Mouse (Mus musculus) urinary bladder, postnatal 10 days (tissue): ENCODE results near the gene Ryr1.

Experiments used
- DNase-seq: peaks from one replicate; pipeline ENCODE4 v3.0.0; 2022; ENCODE audit warnings: low spot score

Ryr1 gene

DNA sequence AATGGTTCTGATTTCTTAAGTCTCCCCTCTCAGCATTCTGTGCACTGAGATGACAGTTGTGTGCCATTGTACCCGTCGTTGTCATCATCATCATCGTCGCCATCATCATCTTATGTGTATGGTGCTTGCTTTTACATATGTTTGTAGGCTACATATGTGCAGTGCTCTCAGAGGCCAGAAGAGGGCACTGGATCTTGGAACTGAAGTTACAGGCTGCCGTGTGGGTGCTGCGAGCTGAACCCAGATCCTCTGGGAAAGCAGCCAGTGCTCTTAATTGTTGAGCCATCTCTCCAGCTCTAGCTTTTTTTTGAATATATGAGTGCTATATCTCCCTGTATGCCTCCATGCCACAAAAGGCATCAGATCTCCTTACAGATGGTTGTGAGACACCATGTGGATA lies 87.7 kb downstream of the Ryr1 start:
- DNase-seq, result no peak

- DNase-seq, result no peak
These were observed 92.3 kb downstream of the Ryr1 start for GRCm38 (mm10) chr7:29032685-29033084.

- no peak for DNase-seq
These were observed 93.3 kb downstream of the Ryr1 start for GRCm38 (mm10) chr7:29031641-29032040.

GRCm38 (mm10) chr7:29029690-29030656 lies 95.0 kb downstream of the Ryr1 start:
- no peak for DNase-seq

DNA sequence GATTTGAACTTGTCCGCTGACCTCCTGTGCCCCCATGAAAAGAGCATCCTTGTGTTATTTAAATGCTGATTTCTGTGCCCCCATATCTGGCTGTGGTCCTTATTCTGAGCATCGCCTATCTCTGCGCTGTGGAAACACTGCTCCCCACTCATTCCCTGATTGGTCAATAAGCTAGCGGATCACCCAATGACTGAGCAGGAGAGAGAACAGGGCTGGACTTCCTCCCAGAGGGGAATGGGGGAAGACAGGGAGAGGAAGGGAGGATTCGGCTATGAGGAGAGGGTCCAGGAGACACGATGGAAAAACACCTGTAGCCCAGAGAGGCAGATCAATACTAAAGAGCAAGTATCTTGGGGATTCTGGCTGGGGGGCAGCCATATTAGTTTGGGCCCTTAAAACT lies 96.2 kb downstream of the Ryr1 start:
- DNase-seq, result no peak

DNA sequence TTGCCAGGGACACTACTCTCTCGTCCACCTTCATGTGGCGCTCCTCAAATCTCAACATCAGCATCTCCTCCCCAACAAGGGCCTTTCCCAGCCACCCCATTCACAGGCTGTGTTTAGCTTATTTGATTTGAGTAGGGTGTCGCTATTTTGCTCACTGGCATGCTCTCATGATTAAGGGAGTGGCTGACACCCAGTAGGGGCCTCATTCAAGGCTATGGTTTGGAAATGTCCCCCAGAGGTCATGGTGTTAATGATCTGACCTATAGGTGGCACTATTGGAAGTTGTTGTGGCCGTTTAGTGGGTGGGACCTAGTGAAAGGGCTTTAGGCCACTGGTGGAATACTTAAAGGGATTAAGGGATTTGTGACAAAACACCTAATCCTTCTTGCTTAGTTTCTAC lies 98.2 kb downstream of the Ryr1 start:
- DNase-seq, result no peak

DNA sequence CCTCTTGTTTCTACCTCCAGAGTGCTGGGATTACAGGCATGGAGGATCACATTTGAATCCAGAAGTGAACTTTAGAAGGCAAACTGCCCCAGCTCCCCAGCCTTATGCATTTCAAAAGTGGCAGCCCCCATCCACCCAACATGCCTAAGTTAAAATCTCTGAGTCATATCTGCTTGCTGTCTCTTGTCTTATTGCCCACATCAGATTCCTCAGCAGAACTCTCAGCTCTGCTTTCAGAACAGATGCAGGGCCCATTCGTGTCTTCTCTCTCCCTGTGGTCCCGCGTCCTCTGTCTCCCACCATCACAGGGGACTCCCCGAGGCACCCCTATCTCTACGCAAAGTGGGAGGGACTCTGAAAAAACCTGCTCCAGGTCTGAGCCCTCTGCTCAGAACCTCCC lies 98.8 kb downstream of the Ryr1 start:
- no peak for DNase-seq

DNA sequence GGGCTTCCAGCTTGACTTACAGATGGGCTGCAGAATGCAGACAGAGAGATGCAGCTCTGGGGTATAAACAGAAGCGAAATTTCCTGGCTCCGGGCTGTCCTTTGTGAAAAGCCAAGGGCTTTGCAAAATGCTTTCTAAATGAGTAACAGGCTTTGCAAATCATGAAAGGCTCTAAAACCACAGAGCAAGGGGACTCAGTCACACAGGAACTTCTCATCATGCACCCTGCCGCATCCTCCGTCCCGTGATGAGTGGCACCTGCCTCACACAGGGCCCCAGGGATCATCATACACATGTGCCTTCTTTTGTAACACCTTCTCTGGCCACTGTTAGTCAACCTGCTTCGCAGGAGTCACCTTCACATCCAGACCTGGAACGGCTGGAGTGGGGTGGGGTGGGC lies 99.4 kb downstream of the Ryr1 start:
- DNase-seq, result no peak

DNA sequence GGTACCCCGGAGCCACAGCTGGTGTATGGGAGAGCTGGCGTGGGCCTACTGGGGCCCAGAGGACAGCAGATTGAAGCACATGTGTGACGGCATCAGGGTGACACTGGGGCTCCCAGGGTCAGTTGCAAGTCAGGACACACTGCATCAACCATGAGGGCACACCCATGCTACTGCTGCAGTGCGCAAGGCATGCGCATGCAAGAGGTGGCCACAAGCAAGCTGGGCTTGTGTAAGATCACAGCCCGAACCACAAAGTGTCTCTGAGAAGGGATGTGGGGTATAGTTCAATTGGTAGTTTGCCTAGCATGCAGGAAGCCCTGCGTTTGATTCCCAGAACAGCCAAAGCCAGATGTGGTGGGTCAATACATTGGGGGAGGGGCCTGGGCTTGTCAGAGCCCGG lies 101.5 kb downstream of the Ryr1 start:
- no peak for DNase-seq

DNA sequence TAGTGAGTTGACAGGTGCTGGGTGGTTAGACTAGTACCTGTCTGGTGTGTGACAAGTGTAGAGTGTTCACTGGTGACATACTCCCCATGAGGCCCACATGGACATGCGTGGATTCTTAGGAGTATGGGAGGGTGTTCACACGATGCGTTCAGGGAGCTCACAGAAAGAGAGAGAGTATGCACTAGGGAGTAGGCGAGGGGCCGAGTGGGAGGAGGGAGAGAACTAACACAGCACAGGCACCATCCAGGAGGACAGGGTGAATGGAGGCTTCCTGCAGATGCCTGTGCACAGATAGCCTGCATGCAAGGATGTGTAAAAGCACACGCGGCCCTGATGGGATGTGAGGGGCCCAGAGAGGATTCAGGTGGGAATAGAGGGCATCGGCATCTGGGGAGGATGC lies 102.5 kb downstream of the Ryr1 start:
- no peak for DNase-seq

- no peak for DNase-seq
These were observed 105.3 kb downstream of the Ryr1 start for GRCm38 (mm10) chr7:29019447-29020220.

DNA sequence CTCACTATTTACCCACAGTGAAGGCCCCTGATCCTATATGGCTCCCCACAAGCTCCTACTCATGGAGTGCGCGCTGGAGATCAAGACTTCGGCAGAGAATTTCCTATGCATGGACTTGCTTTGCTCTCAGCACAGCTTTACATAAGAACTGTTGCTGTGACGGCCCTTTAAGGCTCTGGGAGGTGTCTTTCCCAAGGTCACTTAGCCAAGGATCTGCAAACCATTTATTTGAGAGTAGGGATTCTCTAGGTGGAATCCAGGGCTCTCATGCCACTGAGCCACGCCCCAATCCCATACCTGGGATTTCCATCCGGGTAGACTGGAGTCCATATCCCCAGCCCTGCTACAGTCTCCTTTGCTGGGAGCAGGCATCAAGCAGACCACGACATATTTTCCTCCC lies 107.8 kb downstream of the Ryr1 start:
- DNase-seq, result no peak

DNA sequence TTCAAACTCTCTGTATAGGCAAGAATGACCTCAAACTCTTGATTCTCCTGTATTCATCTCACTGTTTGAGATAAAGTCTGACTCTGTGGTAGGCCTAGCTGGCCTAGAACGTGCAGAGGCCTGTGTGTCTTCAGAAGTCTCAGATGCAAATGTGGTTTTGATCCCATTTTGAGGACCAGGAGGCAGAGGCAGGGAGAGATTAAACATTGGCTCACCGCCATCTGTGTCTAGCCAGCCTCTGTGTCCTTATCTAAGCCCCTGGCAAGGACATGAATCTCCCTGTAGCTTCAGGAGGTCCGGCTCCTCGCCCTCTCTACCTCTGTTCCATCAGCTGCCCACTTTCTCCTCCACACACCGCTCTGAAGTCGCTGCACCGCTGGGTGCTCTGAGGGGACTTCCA lies 108.5 kb downstream of the Ryr1 start:
- DNase-seq, result no peak

GRCm38 (mm10) chr7:29014984-29015383 lies 110.0 kb downstream of the Ryr1 start:
- DNase-seq, result no peak

DNA sequence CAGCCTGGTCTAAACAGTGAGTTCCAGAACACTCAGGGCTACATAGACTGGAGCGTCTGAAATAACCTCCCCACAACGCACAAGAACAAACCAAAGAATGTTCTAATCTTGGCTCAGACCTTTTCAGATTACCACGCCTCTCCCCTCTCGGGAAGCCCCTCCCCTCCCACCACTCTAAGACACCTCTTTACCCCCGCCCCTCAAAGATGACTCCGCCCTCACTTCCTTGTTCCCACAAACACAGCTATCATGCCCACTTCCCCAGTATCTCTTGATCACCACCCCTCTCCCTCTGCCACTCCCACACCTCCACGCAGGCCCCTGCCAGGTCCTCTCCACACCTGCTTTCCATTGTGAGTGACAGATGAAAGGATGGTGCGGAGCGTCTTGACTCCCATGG lies 116.3 kb downstream of the Ryr1 start:
- DNase-seq, result no peak

- DNase-seq, result no peak
These were observed 116.8 kb downstream of the Ryr1 start for GRCm38 (mm10) chr7:29008171-29008570.

DNA sequence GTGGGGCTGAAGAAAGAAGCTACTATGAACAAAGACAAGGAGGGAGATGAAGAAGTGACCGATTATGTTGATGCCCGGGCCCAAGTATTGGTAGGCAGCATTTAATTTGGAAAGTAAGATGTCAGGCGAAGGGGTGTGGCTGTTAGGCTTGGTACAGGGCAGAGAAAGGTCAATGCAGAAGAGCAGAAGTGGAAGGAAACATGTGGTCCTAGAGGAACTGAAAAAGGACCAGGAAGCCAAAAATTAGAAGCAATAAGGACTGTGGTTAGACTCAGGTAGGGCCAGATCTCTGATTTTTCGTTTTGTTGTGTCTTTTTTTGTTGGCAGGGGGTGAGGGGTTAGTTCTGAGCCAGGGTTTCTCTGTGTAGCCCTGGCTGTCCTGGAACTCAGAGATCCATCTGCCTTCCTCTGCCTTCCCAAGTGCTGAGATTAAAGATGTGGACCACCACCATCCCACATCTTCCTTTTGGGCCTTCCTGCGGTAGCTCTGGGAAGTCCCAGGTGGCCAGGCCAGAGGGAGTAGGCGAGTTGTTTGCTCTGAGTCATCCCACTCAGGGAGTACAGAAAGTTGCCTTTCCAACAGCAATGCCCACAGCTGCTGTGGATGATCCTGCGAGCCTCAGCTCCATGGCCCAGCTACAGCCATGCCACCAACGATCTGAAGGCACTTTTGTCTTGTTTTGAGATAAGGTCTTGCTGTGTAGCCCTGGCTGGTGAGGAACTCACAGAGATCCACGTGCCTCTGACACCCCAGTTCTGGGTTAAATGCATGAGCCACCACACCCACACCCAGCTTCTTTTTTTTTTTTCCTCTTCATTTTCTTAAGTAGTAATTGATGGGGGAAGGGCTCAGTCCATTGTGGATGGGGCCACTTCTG lies 117.5 kb downstream of the Ryr1 start:
- DNase-seq, result no peak

DNA sequence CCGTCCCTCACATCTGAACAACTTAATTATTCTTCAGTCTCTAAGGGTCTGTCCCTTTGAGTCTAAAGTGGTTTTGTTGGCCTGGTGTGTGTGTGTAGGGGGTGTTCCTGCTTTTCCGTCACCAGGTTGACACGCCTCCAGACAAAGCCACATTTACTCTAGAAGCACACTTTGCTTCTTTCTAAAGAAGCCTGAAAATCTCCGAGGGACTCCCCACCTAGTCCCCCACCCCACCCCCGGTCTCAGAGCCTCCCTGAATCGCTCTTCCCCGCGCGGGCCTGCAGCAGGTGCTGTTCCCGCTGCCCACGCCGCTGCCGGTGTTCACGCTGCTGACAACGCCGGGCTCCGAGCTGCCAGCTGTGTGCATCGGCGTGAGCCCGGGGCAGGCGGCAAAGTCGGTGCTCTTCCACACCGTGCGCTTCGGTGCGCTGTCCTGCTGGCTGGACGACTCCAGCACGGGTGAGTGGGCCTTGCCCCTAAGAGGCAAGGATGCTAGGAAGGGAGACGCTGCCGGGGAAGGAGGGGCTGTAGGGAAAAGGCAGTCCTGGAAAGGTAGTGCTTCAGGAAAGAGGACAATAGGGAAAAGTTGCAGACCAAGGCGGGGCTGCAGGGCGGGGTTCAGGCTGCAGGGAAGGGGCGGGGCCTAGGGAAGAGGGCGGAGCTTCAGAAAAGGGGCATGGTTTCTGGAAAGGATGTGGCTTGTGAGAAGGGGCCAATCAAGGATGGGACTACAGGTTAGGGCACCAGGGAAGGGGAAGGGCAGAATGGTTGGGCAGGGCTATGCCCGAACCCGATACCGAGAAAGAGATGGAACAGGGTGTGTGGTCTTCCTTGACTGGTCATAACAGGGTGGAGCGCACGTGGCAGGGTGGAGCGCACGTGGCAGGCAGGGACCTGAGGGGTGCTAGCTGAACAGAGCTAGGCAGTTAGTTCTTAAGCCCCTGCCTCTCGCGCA lies 124.1 kb downstream of the Ryr1 start:
- DNase-seq, result no peak

- no peak for DNase-seq
These were observed 131.6 kb downstream of the Ryr1 start for GRCm38 (mm10) chr7:28993402-28993801.

DNA sequence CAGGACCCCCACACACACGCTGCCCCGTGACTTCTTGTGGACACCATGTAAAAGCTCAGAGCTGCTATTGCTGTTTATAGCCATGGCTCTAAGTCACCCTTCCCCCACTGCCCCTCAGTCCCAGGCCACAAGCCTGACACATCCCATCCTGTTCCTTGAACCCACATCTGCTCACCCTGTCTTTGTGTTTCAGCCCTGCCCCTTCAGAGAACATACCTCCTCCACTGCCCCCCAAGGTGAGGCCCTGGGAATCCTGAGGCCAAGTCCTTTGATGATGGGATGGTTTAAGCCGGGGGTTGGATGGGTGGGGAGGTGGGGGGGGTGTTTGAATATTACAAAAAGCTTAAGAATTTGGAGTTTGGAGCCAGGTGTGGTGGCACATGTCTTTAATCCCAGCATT lies 132.0 kb downstream of the Ryr1 start:
- DNase-seq, result no peak

DNA sequence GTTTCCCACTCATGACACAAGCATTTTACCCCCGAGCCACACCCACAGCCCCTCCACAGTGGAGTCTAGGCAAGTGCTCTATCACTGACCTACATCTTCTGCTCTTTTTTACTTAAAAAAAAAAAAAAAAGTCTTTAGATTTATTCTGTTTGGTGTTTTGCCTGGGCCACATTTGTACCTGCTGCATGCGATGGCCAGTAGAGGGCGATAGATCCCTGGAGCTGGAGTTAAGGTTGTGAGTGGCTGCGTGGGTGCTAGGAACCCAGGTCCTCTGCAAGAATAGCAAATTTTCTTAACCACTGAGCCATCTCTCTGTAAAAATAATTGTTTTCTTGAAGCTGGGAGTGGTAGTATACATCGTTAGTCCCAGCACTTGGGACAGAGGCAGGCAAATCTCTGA lies 133.4 kb downstream of the Ryr1 start:
- no peak for DNase-seq
